Mouse (Mus musculus): ENCODE measurements at regions not wholly inside any gene's neighbourhood (a gene's known extent, or its start where the extent isn't known, plus 50 kb on each side); places are given as distances from the start of the nearest gene placed in this dataset.
"Not testable (repeated sequence)": the region's sequence is repeated elsewhere in the genome, so short reads cannot be mapped to it uniquely, and the experiment has no call there.

DNA sequence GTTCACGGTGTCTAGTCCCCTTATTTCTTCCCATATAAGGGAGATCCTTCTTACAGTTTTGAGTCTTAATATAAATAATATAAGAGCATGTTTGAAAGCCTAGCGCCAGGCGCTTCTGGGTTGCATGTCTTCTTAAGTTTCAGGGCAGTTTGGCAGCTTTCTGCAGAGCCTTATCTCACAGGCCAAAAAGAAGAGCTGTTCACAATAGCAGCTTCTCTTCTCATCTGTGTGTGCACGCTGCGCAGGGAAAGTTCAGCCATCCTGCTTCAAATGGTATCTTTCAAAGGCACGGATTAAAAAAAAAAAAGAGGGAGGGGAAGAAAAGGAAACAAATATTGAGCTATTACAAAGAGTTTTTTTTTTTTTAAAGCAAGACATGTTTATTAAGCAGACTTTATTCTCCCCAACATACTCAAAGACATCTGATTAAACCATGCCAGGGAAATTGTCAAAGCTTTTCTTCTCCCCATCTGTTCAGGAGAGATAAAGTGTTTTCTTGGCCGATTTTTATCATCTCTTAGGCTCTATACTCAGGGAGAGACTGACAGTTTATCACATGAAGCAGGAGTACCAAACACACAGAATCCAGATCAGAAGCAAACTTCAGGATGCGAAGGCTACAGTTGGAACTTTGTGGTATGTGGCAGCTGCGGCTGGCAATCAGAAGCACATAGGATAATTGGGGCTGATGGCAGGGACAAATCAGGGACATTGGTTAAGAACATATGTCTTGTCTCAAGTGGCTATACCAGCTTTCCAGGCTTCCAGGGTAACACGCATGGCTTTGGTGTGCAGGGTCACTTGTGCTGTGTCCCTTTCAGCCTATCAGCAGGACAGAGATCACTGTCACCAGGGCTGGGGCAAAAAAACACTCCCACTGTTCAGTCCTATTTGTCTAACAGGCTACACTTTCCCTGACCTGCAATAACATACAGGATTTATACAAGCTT, 206.9 kb upstream of the Pfkp start:
- DNase-seq (ENCODE audit: extremely low spot score, low read depth, low spot score) = no peak

DNA sequence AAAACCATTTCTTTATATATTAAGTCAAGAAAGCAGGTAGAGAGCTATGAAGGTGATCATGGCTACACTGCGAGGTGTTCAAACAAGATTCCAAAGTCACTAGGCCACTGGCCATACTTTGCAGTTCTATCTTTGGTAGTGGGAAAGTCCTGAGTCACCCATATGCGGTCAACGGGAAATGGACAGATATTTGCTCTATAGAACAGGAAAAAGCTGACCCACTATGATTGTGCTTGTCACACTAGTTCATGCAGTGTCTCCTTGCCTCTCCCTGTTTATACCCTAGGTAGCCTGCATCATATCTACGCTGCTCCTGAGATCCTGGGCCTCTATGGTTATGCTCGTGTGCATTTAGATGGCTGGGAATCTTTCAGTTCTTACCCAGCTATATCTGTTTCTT, 188.9 kb upstream of the Pfkp start:
- no peak for DNase-seq (ENCODE audit: extremely low spot score, low read depth, low spot score)

DNA sequence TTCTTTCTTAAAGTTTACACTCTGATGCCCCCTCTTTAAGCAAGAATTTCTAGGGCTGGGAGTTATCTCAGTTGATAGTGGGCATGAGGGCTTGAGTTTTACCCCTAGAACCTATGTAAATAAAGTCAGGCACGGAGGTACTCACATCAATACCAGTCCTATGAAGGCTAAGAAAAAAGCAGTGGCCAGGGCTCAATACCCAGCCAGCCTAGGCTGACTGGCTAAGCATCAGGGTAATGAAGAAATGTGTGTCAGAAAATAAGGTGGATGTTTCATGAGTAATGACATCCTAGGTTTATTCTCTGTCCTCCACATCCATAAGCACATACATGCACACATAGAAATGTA, 188.5 kb upstream of the Pfkp start:
- DNase-seq (ENCODE audit: extremely low spot score, low read depth, low spot score) = no peak

DNA sequence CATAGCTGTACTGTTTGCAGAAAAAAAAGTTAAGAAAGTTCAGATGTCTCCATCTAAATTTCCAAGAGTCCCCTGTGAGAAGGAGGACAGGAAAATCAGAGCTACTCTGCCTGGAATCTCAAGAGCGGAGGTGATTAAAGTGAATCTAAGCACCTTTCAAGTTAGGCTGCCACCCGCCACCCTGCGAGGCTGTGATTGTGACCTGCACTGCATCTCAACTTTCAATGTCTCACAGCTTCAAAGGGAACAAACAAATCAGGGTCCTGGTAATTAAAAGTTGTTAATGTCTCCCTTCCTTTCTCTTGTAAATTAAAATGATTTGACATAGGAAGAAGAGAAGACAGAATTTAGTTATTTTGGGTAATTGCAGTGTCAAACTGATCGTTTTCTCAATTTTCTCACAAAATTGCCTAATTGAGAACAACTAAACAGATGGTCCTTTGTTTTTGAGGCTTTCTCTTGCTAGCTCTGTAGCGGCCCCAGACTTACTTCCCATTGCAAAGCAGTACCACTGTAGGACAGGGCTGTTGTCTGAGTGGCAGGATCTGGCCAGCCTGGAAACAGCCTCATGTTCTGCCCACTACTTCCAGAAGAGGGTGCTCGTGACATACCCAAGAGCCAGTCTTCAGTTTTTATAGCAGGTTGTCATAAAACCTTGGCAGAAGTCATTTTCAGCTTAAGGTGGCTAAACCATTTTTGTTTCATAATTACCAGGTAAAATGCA, 187.9 kb upstream of the Pfkp start:
- DNase-seq (ENCODE audit: extremely low spot score, low read depth, low spot score) = peak; percentile 44

DNA sequence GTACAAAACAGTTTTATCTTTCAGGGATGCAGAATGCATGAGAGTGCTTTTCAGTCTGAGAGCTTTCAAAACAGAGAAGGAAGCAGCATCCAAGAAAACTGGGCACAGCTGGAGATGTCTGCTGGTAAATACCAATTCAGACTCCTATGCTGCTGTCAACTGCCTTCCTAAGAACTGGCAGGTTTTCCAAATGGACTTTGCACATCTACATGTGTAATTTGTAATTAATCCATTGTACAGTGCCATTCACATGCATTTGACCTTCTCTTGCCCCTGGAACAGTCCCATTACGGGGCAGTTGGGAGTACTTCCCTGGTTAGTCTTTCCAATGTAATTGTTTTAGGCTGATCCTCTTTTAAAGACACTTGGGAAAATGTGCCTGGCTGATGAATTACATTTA, 181.3 kb upstream of the Pfkp start:
- DNase-seq (ENCODE audit: extremely low spot score, low read depth, low spot score) = no peak

DNA sequence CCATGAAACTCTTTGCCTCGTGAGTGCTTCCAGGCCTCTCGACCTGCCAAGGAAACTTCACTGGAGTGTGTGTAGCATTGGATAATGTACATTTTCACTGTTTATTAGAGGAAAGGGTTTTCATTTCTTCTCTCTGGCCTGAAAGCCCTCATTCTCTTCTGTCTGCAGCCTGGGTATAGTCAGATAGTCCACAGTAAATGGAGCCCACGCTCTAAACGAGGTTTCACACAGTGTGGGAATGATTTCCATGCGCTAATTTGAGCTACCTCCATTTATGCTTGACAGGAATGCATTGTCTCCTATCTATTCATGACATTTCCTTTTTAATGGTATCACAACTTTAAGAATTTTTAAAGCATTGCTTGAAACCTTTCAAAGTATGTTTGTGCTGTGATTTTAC, 180.8 kb upstream of the Pfkp start:
- no peak for DNase-seq (ENCODE audit: extremely low spot score, low read depth, low spot score)

DNA sequence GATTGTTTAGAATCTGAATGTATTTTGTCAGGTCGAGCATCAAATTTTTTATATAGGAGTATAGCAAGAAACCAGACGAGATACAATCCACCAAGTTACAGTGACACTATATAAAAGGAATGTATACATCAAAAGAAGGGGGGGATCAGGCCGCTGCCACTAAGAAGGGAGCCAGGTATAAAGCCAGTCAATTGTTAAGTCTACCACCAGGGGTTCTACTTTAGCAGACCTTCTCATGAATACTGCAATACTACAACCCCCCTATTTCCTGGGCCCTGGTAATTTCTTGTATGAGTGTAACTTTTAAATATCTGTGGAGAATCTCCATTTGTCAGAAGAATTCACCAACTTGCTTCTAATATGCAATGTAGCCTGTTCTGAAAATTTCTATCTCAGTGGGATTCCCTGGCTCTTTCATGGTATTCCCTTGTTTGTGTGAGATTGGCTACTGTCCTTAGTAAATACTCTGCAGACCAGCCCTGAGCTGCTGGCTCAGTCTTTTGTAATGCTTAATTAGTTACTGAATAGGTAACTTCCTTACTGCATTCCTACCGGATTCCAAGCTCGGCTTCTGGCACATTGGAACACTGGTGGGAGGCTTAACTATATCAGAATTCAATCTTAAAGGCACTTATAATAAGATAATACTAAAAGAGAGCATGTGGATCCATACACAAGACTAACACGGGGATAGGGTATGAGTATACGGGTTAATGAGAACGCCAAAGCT, 180.2 kb upstream of the Pfkp start:
- not testable (repeated sequence) for DNase-seq (ENCODE audit: extremely low spot score, low read depth, low spot score)

DNA sequence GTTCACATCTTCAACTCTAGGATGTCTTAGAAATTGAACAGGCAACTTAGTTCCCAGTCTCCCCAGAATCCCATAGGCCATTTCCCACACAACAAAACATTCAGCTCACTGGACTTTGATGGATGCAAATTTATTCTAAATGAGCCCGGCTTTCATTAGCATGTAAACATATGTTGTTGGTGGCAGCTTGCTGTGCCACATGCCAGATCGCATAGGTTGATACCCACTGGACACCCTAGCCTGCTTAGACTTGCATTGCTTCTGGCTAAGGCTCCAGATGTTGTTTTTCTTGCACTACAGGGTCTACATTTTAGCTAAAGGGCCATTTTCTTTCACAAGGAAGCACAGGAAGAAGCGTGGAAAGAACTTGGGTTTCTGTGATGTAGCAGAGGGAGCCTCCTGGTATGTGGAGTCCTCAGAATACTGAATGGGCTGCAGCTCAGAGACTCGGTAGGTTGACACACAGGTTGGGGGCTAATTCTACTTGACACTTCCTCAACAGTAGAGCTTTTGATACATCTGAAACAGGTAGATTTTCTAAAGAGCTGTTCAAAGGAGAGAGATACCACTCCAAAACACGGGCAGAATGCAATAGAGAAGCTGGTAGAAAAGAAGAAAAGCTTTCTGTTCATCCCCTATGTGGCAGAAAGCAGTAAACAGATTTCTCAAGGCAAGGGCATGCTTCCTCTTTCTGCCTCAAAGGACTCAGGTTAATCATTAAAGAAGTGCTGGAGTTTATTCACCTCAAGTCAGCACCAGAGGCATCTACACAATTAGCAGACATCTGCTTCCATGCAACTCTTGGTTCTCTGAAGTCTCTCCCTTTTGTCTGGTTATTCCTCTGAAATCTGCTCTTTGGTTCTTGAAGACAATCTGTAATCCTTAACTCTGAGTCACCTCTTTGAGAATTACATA, 153.9 kb upstream of the Pfkp start:
- no peak for DNase-seq (ENCODE audit: extremely low spot score, low read depth, low spot score)

DNA sequence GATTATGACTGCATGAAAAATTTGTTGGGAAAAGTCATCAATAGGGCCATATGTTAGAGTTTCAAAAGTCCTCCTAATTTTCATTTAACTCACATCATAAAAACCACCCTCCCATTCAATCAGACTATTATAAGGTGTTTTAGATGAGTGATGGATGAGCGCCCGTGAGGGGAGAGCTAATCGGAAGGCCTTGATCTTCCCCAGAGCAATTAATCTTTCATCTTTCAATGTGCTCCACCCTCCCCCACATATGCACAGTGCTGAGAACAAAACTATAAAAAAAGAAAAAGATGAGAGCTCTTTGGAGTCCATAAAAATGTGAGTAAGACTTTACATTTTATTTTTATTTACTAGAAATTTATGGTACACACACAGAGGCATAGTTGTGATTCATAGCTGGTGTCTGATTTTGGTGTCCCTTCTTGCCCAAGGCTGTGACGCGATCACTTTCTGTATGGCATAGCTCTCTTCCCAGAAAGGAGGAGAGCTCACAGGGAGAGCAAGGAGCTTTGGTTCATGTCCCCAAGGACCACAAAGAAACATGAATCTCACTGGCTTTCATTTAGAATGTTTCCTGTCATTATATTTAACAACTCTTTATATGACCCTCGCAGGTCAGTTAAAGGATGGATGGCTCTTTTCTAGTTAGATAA, 119.5 kb upstream of the Pfkp start:
- DNase-seq (ENCODE audit: extremely low spot score, low read depth, low spot score) = no peak

DNA sequence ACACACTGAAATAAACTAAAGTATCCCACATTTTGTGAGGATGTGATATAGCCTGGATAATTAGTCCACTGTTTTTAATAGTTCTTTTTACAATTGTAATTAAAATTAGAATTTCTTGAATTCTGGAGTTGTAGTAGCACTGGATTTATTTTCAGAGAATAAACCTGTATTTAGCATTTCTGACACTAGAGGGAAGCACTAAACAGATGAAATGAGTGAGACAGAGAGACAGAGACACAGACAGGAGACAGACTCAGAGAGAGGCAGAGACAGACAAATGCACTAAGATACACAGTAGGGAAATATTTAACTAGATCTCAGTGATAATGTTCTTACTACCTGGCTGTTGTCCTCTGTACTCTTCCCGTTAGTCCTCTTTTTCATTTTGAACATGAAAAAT, 108.6 kb upstream of the Pfkp start:
- DNase-seq (ENCODE audit: extremely low spot score, low read depth, low spot score) = peak; percentile 24

DNA sequence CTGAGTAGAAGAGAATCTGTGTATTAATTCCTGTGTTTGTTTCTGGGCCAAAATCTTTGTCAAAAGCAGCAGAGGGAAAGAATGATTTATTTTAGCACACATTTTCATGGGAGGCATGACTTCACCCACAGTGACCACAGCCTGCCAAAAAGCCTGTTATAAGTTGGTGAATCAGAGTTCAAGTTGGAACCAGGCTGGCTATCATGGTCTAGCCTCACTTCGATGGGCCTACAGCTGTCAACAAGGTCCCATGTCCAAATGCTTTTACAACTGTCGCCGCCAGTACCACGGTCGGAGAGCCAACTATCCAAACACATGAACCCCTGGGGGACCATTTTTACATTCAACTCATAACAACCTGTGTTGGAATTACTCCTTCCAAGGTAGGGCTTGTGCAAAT, 103.0 kb upstream of the Pfkp start:
- no peak for DNase-seq (ENCODE audit: extremely low spot score, low read depth, low spot score)

DNA sequence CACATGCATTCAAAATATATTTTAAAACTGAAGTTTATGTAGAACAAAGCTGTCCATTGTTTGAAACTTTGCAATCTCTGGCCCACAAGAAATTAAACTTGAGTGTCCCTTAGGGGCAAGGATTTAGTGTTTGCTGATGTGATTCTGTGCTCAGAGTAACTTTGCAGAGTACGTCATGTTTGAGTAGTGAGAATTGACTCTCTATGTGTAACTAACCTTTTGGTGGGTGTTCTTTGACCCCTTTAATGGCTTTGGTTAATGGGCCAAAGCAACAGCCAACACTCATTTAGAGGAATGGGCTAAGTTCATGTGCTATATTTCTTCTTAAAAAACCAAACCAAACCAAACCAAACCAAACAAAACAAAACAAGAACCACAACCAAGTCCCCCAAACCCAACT, 102.6 kb upstream of the Pfkp start:
- DNase-seq (ENCODE audit: extremely low spot score, low read depth, low spot score) = no peak

DNA sequence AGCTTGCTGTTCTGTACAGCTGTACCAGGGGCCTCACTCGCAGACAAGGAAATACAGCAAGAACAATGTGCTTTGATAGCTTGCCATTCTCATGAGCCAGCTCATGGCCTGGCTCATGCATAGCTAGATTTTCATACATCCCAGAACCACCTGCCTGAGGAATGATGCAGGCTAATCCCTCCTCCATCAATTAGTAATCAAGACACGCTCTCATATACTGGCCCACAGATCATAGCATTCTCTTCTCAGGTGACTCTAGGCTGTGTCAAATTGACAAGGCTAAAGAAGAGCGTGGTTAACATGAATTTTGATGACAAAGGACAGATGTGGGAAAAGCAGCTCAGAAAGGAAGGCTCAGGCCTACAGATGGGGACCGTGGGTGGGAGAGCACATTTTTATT, 93.3 kb upstream of the Pfkp start:
- no peak for DNase-seq (ENCODE audit: extremely low spot score, low read depth, low spot score)

DNA sequence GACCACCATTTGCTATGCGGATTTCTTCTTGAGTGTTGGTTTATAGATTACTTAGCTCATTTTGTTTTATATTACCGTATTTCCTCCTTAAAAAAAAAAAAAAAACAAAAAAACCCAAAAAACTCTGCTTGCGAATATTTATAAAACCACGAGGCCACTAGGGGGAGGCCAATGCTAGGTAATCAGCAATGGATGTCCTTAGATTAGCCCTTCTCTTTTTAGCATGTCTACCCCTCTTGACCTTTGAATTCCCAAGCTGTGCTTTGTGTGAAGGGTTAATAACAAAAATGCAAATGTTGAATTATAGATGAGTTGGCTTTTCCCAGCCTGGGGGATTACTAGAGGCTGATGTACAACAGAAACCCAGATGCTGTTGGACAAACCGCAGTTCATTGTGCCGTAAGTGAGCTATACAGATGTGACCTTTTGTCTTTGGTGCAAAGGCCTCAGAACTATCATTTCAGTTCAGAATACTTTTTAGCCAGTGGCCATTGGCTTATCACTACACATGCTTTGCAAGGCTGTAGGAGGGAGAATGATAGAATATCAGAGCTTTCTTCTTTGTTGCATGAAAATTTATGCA, 88.5 kb upstream of the Pfkp start:
- no peak for DNase-seq (ENCODE audit: extremely low spot score, low read depth, low spot score)

Data from hindlimb bud, embryonic 11.5 days (tissue).